Mouse (Mus musculus) frontal cortex, adult (tissue): ENCODE results near the gene Itpripl1.
A peak's percentile ranks its signal among the peaks of the same experiment; 100 is the strongest.
"Not testable (repeated sequence)": the region's sequence is repeated elsewhere in the genome, so short reads cannot be mapped to it uniquely, and the experiment has no call there.

Source experiments
- ATAC-seq: cut with Nextera tagmentation; 2 replicates; pipeline ENCODE4 v1.9.2; 2017; ENCODE audit warnings: mild to moderate bottlenecking, moderate library complexity, mixed read lengths; ENCODE audit not compliant: low TSS enrichment

Itpripl1 gene

DNA sequence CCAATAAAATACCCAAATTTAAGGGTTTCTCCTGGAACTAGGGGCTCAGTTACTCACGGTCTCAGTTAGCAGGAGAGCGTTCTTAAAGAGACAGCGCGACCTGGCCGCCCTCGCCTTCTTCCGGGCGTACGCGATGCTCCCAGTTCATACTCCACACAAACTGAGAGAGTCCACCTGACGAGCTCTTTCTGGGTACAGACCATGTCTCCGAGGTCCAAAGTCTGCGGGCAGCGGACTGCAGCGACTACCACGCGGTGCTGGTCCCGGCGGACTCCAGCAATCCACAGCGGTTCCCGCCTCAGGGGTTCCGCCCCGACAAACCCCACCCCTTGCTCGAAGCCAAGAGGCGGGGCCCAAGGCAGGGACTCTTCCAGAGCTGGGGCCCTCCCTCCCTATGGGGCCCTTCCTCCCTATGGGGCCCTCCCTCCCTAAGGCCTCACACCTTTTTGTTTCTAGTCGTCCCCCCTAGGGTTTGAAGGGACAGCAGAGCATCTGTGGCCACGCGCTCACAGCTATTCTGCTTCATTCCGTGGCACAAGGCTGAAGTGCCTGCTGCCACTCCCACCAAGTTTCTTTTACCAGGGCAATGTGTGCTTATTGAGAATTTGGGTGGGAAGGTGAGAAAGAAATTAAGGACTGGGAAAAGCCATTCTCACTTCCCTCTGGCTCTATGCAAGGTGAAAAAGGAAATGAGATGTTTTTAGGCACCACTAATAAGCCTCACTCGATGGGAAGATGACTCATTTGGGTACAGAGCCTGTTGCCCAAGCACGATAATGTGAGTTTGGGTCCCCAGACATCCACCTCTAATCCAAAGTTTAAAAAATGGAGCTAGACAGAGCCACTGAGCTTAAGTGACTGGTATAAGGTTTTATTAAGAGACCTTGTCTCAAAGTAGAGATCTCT is at the start of gene Itpripl1:
Itpripl1 (minus strand) TSS at position 285 of the 906 bp plus-strand sequence.
- peak; percentile 88 for ATAC-seq

DNA sequence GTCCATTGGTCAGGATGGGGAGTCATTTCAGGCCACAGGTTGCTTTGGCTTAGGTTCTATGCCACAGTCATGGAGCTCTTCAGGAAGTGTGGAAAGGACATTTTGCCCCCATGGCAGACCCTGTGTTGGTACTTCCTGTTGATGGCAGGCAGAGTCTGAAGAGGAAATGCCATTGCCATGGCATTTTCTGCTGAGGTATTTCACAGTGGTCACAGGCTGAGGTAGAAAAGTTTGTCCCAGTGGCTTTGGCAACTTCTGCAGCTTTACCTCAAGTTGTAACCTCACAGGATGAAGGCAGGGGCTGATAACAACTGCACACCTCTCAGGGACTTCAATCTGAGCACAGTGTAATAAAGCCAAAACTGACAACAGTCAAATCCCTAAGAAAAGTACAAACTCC is 46.3 kb upstream of the Itpripl1 start:
- no peak for ATAC-seq

DNA sequence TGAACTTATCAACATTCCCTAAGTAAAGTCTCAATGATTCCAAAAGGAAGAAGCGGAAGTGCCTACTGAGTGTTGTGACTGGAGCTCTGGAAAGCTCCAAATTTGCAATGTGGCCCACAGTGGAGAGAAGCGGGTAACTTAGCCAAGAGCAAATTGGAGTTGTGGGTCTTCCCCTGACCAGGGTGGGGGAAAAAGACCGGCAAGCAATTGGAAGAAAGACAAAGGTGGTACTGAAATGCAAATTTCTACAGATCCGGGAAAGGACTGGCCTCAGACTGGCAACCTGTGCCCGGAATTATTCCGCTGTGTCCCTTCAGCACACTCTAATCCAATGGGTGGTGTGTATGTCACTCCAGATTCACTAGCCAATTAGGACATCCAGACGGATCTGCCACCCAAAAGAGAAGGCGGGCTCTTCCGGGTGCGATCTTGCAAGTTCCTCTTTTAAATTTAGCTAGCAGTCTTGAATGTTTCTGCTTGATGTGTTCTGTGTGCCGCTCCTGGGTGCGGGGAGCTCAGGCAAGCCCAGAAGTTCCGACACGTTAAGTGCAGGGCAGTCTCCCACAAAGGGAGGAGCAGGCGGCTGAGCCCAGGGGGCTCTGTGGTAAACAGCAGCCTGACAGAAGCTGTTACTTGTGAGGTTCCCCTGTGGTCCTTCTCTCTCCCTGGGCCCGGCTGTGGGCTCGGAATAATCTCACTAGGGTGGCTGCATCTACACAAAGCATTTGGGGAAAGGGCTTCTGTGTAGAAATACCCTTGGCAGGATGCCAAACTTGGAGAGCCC is 39.5 kb upstream of the Itpripl1 start:
- ATAC-seq = peak; percentile 100

DNA sequence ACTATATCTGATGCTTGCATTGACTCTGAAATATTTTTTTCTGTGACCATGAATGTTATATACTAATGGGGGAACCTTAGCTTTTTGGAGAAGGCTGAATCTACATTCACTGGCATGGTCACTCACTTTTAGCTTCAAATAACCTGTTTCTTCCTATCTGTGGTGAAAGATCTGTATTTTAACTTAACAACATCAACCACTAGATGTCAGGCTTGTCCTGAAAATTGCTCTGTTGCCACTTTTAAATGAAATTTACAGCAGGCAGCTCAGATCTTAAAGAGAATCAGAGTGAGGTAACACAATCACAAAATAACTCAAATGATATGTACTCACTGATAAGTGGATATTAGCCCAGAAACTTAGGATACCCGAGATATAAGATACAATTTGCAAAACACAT is 23.0 kb upstream of the Itpripl1 start:
- ATAC-seq = peak; percentile 77

DNA sequence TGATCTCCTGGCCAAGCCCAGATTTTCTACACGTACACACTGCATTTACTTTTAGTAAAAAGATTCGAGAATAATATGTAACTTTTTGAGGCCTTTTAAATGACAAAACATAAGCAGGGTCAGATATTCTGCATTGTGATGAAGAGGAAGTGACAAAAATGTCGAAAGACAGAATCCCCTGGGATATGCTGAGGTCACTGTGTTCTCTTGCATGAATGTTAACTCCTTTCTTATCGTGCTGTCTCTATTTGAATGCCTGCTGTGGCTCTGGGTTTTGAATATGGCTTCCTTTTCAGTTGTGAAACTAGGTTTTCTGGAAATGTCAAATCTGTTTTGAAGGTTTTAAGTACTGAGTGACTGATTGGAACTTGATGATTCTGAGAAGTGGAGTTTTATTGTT is 22.4 kb upstream of the Itpripl1 start:
- no peak for ATAC-seq

DNA sequence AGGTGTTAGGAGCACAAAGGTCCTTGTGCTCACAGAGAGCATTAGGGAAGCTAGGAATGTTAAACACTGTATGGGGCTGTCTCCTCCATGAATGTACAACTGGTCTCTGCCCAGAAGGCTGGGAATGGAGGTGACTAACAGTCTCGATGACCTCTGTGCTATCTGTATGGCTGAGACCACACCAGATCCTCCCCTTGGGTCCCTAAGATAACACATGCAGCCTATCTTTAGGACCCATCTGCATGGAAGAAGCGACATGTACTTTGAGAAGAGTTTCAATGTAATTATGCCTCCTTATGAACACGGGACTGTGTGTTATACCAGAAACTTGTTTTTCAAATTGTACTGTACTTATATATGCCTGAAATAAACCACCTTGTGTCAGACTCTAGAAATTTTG is 2.5 kb upstream of the Itpripl1 start:
- no peak for ATAC-seq

DNA sequence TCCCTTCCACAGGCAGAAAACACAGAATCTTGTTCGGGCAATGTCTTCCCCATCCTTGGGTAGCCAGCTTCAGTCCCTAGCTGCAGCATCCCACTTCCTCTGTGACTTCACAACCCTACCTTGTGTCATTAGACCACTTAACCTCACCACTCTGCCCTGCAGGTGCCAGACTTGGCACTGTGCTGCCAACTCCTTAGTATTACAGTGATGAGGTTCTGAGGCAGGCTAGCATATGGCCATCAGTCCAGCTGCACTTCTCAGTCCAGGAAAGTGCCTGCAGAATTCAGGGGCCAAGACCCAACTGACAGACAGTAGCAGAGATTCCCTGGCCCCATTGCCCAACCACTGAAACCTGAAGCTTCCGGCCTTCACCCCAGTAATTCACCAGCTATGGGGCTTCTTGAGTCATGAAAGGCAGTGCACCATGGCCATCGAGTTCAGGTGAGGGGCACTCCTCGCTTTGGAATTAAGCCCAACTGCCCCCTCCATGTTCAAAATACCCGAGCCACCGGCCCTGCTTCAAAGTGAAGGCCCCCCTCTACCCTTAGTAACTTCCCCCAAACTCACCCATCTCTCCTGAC is 575 bp downstream of the Itpripl1 start:
- no peak for ATAC-seq

DNA sequence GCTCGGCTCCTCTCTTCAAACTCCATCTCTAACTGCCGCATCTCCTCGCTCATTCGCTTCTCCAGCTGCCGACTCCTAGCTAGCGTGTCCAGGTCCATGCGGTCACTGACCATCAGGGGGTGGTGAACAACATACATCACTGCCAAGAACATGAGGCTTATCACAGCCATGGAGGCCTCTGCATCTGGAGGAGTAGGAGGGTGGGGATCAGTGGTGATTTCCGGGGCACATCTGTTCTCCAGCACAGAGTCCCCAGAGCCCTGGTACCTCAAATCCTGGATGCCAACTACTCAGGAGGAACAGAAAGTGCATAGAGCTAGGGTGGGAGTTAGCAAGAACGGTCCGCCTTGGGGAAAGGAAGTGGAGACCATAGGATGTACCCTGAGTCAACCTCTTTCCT is 1.2 kb downstream of the Itpripl1 start:
- no peak for ATAC-seq

DNA sequence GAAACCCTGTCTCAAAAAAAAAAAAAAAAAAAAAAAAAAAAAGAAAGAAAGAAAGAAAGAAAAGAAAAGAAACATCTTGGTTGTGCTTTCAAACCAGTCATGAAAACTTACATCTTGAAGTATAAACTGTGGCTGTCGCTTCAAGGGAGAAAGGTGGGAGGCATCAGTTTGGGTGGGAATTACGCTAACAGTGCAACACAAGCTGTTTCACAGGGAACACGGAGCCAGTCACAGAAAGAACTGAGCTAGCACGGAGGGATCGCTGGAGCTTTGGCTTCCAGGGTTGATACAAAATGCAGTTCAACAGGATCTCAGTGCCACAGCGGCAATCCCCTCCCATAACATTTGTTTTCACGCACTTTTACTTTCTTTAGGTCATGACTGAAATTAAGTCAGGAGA is 3.2 kb downstream of the Itpripl1 start:
- ATAC-seq = peak; percentile 67

DNA sequence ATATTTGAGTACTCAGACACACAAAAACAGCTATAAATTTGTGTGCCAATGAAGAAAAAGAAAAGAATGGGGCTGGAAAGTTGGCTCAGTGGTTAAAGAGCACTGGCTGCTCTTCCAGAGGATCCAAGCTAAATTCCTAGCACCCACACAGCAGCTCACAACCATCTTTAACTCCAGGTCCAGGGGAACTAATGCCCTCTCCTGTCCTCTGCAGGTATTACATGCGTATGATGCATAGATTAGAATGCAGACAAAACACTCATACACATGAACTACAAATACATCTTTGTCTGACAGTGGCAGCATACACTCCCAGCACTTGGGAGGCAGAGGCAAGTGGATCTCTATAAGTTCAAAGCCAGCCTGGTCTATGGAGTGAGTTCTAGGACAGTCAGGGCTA is 3.6 kb downstream of the Itpripl1 start:
- no peak for ATAC-seq

DNA sequence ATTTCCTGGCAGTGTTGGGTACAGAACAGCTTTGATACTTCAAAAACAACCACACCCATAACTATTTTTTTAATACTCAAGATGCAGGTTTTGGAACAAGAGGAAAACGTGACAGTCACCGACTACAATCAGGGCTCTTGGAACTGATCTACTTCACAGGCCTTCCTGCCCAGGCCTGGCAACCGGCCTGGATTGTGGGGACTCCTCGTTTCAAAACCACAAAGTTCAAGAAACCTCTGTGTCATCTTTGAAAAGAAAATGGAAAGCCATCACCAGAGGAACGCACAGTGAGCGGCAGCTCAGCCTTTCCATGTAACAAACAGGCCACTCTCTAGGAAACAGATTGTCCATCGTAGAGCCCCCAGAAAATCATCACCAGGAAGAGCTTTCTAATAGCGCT is 4.1 kb downstream of the Itpripl1 start:
- no peak for ATAC-seq

DNA sequence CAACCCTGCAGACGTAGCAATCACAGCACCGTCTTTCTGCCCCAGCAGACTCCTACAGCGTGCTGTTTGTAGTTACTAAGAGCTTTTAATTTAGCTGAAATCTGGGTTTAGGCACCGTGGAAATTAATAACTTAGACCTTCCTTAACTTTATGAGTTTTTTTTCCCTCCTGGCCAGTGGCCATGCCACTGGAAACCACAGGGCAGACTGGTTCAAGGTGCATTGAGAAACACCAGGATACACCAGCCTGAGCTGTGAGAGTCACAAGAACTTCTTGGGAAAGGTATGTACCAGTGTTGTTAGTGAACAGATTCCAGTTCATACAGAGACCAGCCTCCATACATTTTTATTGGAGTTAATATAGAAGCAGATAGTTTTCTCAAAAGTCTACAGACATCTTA is 4.8 kb downstream of the Itpripl1 start:
- ATAC-seq = no peak

DNA sequence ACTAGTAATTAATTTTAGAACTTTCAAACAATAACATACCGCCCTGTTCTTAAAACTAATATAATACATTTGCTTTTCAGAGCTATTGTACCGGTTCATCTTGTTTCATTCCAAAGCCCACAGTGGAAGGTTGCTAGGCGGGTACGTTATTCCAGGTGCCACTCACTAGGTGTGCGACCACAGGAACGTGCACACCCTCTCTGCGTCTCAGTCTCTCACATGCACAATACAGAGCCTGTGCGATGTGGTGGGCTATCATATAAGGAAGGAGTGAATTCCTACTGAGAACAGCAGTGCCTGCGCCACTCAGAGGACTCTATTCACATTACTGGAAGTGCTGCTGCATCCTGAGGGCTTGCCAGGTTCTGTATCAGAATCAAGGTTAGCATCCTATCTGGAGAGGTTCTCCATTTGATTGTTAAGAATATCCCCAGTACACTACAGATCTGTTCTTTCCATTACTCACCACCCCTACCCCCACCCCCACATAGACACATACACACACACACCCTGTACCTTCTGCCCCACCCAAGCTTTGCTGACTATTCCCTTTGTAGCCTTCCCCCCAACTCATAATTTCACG is 5.3 kb downstream of the Itpripl1 start:
- ATAC-seq = no peak

DNA sequence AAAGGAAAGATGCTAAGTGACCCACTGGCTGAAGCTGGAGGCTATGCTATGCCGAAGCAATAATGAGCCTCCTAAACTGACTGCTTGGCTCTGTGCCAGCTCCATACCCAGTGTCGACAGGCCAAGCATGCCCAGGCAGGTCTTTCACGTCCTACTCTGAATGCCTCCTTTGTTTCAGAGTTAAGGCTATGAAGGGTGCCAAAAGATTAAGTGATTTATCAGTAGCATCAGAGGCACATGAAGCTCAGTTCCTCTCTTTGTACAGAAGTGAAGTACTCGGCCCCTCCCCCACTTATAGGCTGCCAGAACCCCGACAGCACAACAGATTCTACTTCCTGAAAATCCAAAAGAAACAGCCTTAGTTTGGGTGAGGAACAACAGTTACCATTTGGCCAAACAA is 6.3 kb downstream of the Itpripl1 start:
- ATAC-seq = no peak

DNA sequence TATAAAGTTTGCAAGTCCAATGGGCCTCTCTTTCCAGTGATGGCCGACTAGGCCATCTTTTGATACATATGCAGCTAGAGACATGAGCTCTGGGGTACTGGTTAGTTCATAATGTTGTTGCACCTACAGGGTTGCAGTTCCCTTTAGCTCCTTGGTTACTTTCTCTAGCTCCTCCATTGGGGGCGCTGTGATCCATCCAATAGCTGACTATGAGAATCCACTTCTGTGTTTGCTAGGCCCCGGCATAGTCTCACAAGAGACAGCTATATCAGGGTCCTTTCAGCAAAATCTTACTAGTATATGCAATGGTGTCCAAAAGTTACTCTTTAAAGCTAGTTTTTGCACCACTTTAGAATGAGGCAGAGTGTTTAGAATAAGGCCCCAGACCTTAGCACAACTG is 8.0 kb downstream of the Itpripl1 start:
- ATAC-seq = not testable (repeated sequence)

DNA sequence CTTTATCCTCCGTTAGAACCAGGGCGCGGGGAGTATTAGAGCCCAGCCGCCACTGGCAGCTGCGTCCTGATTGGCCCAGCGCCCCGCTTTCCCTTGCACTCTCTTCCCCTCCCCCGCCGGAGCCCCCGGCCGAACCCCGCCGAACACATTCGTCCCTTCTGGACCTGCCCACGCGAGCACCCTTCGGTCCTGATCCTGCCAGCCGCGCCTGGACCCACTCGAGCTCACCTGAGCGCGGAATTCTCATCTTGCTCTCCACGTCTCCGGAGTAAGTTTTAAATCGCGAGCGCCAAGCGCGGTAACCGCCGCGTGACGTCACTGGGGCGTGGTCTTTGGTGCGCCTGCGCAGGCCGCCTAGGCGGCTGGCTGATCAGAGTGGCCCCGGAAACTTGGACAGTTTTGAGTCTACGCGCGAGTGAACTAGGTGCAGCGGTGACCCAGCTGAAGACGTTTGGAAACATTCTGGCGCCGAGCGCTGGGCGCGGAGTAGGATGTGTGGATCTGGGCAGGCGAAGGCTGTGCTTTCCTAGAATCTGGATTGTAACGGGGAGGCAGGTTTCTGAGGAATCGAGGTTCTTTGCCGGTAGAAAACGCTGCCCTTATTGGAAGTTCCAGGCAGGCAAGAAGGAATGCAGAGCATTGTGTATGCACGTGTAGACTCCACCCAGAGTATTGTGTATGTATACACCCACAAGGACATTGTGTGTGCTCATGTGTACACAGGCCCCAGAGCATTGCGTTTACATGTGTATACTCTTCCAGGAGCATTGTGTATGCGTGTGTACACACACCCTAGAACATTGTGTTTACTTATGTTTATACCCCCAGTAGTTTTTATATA is 9.4 kb downstream of the Itpripl1 start, which contains the start of gene Ncaph:
Ncaph (minus strand) TSS at position 334 of the 841 bp plus-strand sequence.
- peak; percentile 98 for ATAC-seq

DNA sequence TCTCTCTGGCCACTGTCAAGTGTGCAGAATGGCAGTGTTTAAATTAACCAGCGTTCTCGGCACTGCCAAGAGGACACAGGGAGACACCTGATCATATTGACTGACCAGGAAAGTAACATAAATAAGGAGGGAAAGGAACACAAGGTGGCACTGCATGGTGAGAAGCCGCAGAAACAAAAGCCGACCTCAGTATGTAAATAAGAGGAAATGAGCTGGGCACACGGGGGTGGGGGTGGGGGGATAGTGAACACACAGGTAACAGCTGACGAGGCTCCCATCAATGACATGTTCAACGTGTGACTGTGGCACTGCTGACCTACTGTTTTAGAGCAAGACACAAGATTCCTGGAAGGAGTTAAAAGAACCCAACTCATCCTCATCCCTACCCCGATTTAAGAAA is 11.9 kb downstream of the Itpripl1 start:
- ATAC-seq = no peak

DNA sequence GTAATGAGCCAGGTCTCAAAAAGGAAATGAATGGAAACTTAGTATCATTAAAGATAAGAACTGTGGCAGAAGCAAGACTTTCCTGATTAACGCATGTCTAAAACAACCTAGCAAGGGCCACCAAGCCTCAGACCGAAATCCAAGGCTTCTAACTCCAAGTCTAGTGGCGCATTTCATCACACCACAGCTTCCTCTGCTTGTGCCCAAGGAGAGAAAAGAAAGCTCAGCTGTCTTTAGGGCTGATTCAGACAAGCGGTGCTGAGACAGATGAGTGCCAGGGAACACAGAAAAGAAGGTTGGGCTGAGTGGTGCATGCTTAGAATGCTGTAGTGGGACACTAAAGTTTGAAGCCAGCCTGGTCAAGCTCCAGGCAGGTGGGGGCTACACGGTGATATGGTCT is 14.3 kb downstream of the Itpripl1 start:
- ATAC-seq = no peak

DNA sequence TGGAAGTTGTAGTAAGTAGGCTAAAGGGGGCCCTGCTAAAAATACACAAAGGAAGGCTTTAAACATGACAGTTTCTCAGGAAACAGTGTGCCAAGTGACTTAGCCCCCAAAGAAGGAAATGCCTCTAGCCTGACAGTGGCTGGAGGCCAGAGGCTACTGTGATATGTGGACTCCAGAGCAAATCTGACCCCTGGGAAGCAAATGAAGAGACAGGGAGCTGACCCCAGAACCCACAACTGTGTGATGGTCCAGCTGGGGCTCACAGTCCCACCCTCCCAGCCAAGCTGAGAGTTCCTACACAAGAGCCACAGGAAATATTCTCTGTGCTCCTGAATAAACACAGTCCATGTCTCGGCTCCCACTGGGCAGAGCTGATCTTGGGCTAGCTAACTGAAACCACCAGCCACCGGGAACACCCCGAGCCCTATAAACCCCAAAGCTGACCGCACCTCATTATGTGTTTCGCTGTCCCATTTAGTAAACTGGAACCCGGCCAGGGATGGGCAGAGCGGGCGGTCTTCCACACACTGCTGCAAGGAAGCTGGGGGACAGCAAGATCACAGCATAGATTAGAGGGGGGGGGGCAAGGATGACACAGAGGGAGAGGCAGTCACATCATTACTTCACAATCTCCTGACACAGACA is 21.5 kb downstream of the Itpripl1 start:
- no peak for ATAC-seq

DNA sequence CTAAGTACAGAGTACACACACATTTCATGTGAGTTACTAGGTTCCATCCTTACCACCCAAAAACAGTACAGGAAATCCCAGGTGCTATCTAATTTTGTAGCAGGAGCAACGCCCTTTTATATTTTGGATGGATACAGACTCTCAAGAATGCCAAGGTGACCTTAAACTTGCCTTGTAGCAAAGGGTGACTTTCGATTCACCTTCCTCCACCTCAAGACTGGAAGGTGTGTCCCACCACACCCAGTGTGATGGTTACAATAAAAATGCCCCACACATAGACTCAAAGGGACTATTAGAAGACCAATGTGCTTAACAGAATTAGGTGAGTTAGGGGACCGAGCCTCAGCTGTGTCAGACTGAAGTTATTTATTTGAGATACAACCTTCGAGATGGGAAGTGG is 34.3 kb downstream of the Itpripl1 start:
- ATAC-seq = no peak

DNA sequence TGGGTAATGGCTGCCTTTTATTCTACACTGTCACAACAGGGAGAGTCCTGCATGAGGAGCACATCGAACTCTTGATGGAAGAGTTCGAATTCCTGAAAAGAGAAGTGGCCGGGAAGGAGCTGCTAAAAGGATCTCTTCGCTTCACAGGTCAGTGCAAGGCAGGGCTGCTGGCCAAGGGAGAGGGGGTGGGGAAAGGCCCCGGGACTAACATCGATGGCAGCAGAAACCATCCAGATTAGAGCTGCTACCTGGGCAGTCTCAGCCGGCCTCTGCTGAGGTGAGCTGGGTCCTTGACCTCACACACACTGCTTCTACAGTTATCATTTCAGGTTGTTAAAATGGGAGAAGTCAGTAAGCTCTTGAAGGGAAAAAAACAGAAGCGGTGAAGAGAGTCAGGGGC is 51.2 kb downstream of the Itpripl1 start:
- no peak for ATAC-seq
